Mouse (Mus musculus) ES-E14 (cell line): ENCODE data around the gene Ankib1. TPM values are rescaled to one million over a fixed set of nuclear protein-coding genes. Genes with fewer than 3 reads are reported as not detected.

Experiments used
- DNase-seq: peaks from one replicate; pipeline ENCODE4 v3.0.0-alpha.2; 2013; ENCODE audit warnings: low read depth, low spot score
- H3K27ac ChIP-seq: 2 replicates; pipeline ENCODE4 v1.5.1; 2012; ENCODE audit warnings: low read depth, mild to moderate bottlenecking, low read length, moderate library complexity, mixed read lengths; ENCODE audit not compliant: poor library complexity, insufficient read depth, severe bottlenecking
- H3K36me3 ChIP-seq: 2 replicates; pipeline ENCODE4 v1.6.1; 2012; ENCODE audit warnings: mild to moderate bottlenecking, low read length, moderate library complexity, mixed read lengths; ENCODE audit not compliant: control insufficient read depth, poor library complexity, insufficient read depth, severe bottlenecking
- H3K4me1 ChIP-seq, 2 experiments: fragments of 150-350 bp in 1 of 2; sonication (generic) in 1 of 2; 2 replicates each; pipeline ENCODE4 v1.6.1; 2012; ENCODE audit warnings: low read length in 2 of 2, mild to moderate bottlenecking in 1 of 2, mixed read lengths in 1 of 2; ENCODE audit not compliant: control insufficient read depth in 2 of 2, insufficient read depth in 2 of 2, poor library complexity in 1 of 2
- H3K4me3 ChIP-seq, 2 experiments: fragments of 150-350 bp in 1 of 2; sonication (generic) in 1 of 2; 2 replicates each; pipeline ENCODE4 v1.5.1; 2012; ENCODE audit warnings: low read length in 2 of 2, low read depth in 1 of 2, mild to moderate bottlenecking in 1 of 2, mixed read lengths in 1 of 2; ENCODE audit not compliant: insufficient read depth in 1 of 2, poor library complexity in 1 of 2, severe bottlenecking in 1 of 2
- H3K9ac ChIP-seq: 2 replicates; pipeline ENCODE4 v1.6.1; 2012; ENCODE audit warnings: low read depth, mild to moderate bottlenecking, low read length, mixed read lengths; ENCODE audit not compliant: poor library complexity, insufficient read depth, severe bottlenecking
- H3K9me3 ChIP-seq: fragments of 150-350 bp; sonication (generic); 2 replicates; pipeline ENCODE4 v1.6.1; 2012; ENCODE audit warnings: low read depth, mild to moderate bottlenecking, low read length; ENCODE audit not compliant: control insufficient read depth, insufficient read depth
- CHD2 ChIP-seq: IDR thresholded peaks from 2 replicates; pipeline ENCODE4 v1.6.1; 2014; ENCODE audit warnings: mild to moderate bottlenecking, low read depth, low read length, inconsistent platforms
- HCFC1 ChIP-seq: IDR thresholded peaks from 2 replicates; pipeline ENCODE4 v1.6.1; 2012; ENCODE audit warnings: low read length, inconsistent platforms, borderline replicate concordance; ENCODE audit not compliant: insufficient read depth
- MAFK ChIP-seq: IDR thresholded peaks from 2 replicates; pipeline ENCODE4 v1.6.1; 2014; ENCODE audit warnings: mild to moderate bottlenecking, low read depth, low read length, inconsistent platforms; ENCODE audit not compliant: insufficient read depth
- ZC3H11A ChIP-seq: IDR thresholded peaks from 2 replicates; pipeline ENCODE4 v1.6.1; 2012; ENCODE audit warnings: low read depth, mild to moderate bottlenecking, inconsistent platforms, low read length, borderline replicate concordance
- ZNF384 ChIP-seq: IDR thresholded peaks from 2 replicates; pipeline ENCODE4 v1.6.1; 2012; ENCODE audit warnings: low read depth, low read length, inconsistent platforms
- in situ Hi-C, 2 experiments: fragments of 600-800 bp; cut with MboI; formaldehyde crosslinking; loops; one replicate each; pipeline ENCODE4 v1.15.1; 2025; ENCODE audit warnings: low sequenced_read_pairs in 2 of 2, inconsistent platforms in 1 of 2; ENCODE audit not compliant: unreplicated experiment in 2 of 2
- total RNA-seq: library from RNA; depleted of rRNA; stranded (reverse); fragments of 300-350 nt; gene quantifications from 2 replicates; pipeline ENCODE4 v1.2.3, GENCODE M21; 2012; rRNA removed

Ankib1 gene
- total RNA-seq, 1 experiment = 17.6 TPM

DNA sequence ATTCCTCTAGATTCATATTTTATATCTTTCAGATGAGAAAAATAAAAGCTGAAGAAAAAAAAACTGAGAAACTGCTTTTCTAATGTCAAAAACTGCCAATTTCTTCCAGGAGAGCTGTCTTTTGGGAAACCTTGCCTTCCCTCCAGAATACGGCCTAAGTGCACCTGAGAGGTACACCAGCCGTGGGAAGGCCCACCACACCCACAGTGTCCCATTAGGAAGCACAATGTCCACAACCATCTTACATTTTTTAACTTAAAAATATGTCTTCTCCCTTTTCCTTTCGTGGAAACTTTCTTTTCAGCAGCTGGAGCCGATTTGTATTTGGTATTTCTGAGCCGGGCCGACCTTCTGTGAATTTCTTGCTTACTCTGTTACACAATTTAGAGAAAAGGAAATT lies 156.2 kb downstream of the Ankib1 start:
- Histone ChIP-seq H3K27ac (no peak overlapping the region), H3K9ac (peak overlapping the region; percentile 20; the same call in 1 of the 2 replicates), H3K36me3 (peaks cover 13% of the 10 kb centered on the region), H3K4me1 (no peaks in the 10 kb centered on the region), H3K9me3 (no peaks in the 10 kb centered on the region), H3K4me3 (peak overlapping the region; percentile 76 to 99; a peak in 3 of 4 replicates)
- DNase-seq = no peak
- TF ChIP-seq CHD2 (no peak), ZC3H11A (no peak), MAFK (no peak), HCFC1 (no peak), ZNF384 (no peak)
- in situ Hi-C loops = no loop called here

DNA sequence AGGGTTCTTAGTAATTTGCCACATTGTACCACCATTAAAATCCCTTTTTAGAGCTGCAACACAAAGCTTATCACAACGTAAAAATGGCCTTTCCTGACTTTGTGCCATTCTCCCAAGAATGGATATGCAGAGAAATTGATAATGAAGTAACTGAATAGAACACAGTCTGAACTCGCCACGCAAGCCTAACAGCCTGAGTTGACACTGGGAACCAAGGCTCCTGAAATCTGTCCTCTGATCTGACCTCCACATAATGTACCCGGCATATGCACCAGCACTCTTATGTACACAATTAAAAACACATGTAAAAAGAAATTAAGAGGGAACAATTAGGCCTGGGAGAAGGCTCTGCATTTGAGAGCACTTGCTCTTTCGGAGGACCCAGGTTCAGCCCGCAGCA lies 157.4 kb downstream of the Ankib1 start:
- peaks cover 17% of the 10 kb centered on the region for H3K36me3 ChIP-seq

DNA sequence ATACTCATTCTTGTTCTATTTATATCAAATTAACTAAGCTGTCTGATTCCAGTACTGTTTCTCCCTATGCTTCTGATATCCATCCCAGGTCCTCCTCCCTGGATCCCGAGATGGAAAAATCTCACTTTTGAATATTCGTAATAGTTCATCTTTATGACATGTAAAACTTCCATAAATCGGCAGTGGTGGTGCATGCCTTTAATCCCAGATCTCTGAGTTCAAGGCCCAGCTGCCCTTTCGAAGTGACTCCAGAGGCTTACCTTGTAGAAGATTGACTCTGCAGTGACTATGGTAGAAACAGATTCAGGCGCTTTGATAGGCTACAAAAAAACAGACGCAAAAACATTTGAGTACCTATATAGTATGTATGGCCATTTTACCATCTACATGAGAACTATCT lies 158.1 kb downstream of the Ankib1 start:
- H3K9me3 ChIP-seq = no peaks in the 10 kb centered on the region
- H3K36me3 ChIP-seq = peaks cover 19% of the 10 kb centered on the region
- DNase-seq = no peak
- no peak for TF ChIP-seq MAFK
- TF ChIP-seq CHD2 = no peak
- no peak for TF ChIP-seq HCFC1
- no peak for TF ChIP-seq ZC3H11A
- no peak for TF ChIP-seq ZNF384
- H3K9ac ChIP-seq = no peak overlapping the region
- no peak overlapping the region for H3K27ac ChIP-seq
- no peaks in the 10 kb centered on the region for H3K4me1 ChIP-seq
- no peak overlapping the region for H3K4me3 ChIP-seq
- in situ Hi-C loops = no loop called here

More for the DNA sequence above, 157.4 kb downstream of the Ankib1 start:
- DNase-seq = no peak
- Histone ChIP-seq H3K9ac (no peak overlapping the region), H3K27ac (no peak overlapping the region), H3K4me3 (no peak overlapping the region), H3K4me1 (no peaks in the 10 kb centered on the region), H3K9me3 (no peaks in the 10 kb centered on the region)
- TF ChIP-seq ZC3H11A = no peak
- no peak for TF ChIP-seq MAFK
- TF ChIP-seq CHD2 = no peak
- TF ChIP-seq ZNF384 = no peak
- TF ChIP-seq HCFC1 = no peak
- in situ Hi-C loops = no loop called here

Other genes starting within 250 kb of the Ankib1 start
- gene 1700109H08Rik, start 231.4 kb downstream of the Ankib1 start, total RNA-seq = 5.9 and 6.2 TPM in 2 replicates
- gene Pex1, start 206.9 kb downstream of the Ankib1 start, total RNA-seq = 12.9 and 14.9 TPM in 2 replicates
- 21.9 and 25.0 TPM in 2 replicates for gene Rbm48, start 206.3 kb downstream of the Ankib1 start, total RNA-seq
- not detected in 2 replicates for gene Tmbim7, start 151.7 kb downstream of the Ankib1 start, total RNA-seq
- 67.4 and 90.0 TPM in 2 replicates for gene Gatad1, start 145.7 kb downstream of the Ankib1 start, total RNA-seq
- 25.0 and 30.8 TPM in 2 replicates for gene Krit1, start 259 bp upstream of the Ankib1 start, total RNA-seq
- gene Lrrd1, start 42.2 kb upstream of the Ankib1 start, total RNA-seq = 0.05 and 0.09 TPM in 2 replicates
- 6.6 and 8.4 TPM in 2 replicates for gene Mterf1a, start 91.0 kb upstream of the Ankib1 start, total RNA-seq
- gene Akap9, start 125.1 kb upstream of the Ankib1 start, total RNA-seq = 33.3 and 60.4 TPM in 2 replicates